Mouse (Mus musculus) forebrain, embryonic 14.5 days (tissue): ENCODE results near the gene Ifitm5. TPM values are rescaled to one million over a fixed set of nuclear protein-coding genes. Genes with fewer than 3 reads are reported as not detected.

Source experiments
- ATAC-seq: fragments of 200-750 bp; cut with Nextera tagmentation; 2 replicates; pipeline ENCODE4 v1.8.0; 2017; ENCODE audit warnings: mild to moderate bottlenecking, moderate library complexity
- DNase-seq: peaks from one replicate; pipeline ENCODE4 v3.0.0-alpha.2; 2015; ENCODE audit warnings: low spot score
- H3K27ac ChIP-seq: fragments of 300-500 bp; sonication (generic); 2 replicates; pipeline ENCODE4 v1.5.1; 2014; ENCODE audit warnings: low read depth, mild to moderate bottlenecking, control low read depth, low read length, moderate library complexity
- H3K27me3 ChIP-seq: fragments of 300-500 bp; sonication (generic); replicated peaks from 2 replicates; pipeline ENCODE4 v1.6.1; 2014; ENCODE audit warnings: low read length, control low read depth, mixed read lengths; ENCODE audit not compliant: control insufficient read depth, insufficient read depth
- H3K36me3 ChIP-seq: fragments of 300-500 bp; sonication (generic); 2 replicates; pipeline ENCODE4 v1.6.1; 2014; ENCODE audit warnings: low read length, control low read depth; ENCODE audit not compliant: control insufficient read depth, insufficient read depth
- H3K4me1 ChIP-seq: fragments of 300-500 bp; sonication (generic); 2 replicates; pipeline ENCODE4 v1.6.1; 2014; ENCODE audit warnings: antibody characterized with exemption, low read length, control low read depth; ENCODE audit not compliant: control insufficient read depth, insufficient read depth
- H3K4me2 ChIP-seq: fragments of 300-500 bp; sonication (generic); 2 replicates; pipeline ENCODE4 v1.6.1; 2014; ENCODE audit warnings: mild to moderate bottlenecking, control low read depth, low read length
- H3K4me3 ChIP-seq: fragments of 300-500 bp; sonication (generic); 2 replicates; pipeline ENCODE4 v1.5.1; 2014; ENCODE audit warnings: low read depth, low read length, control low read depth
- H3K9ac ChIP-seq: fragments of 300-500 bp; sonication (generic); 2 replicates; pipeline ENCODE4 v1.6.1; 2014; ENCODE audit warnings: mild to moderate bottlenecking, low read length, control low read depth, moderate library complexity
- H3K9me3 ChIP-seq: fragments of 300-500 bp; sonication (generic); replicated peaks from 2 replicates; pipeline ENCODE4 v1.6.1; 2016; ENCODE audit warnings: low read length, control low read depth, mixed read lengths; ENCODE audit not compliant: control insufficient read depth
- WGBS: fragments of 180-500 bp; shearing (Covaris S2); extraction: QIAGEN DNeasy Blood & Tissue Kit; methylation state at CpG from one replicate; pipeline ENCODE4 v1.1.7; 2014; 5-methylcytosine and 5-hydroxymethylcytosine counted together
- polyA plus RNA-seq: library from polyadenylated mRNA; unstranded; fragments of >200 nt; fragmentation: Nextera tagmentation; extraction: Ambion mirVana; gene quantifications from 2 replicates; pipeline ENCODE4 v1.2.1, GENCODE M21; 2014

The Ifitm5 gene
- polyA plus RNA-seq, 1 experiment from 2014 or later = not detected

- H3K27me3 ChIP-seq = no peaks in the 10 kb centered on the region
- H3K9me3 ChIP-seq = no peaks in the 10 kb centered on the region
- WGBS = 81% methylated on average over 7 of the region's 7 CpGs
- DNase-seq (no peak), ATAC-seq (no peak)
- H3K4me1 ChIP-seq = no peaks in the 10 kb centered on the region
- no peak overlapping the region for H3K4me3 ChIP-seq
- H3K36me3 ChIP-seq = no peaks in the 10 kb centered on the region
- no peak overlapping the region for H3K9ac ChIP-seq
- H3K4me2 ChIP-seq = no peak overlapping the region
- H3K27ac ChIP-seq = no peak overlapping the region
These were observed 3.1 kb downstream of the Ifitm5 start for GRCm38 (mm10) chr7:140946980-140947379.

DNA sequence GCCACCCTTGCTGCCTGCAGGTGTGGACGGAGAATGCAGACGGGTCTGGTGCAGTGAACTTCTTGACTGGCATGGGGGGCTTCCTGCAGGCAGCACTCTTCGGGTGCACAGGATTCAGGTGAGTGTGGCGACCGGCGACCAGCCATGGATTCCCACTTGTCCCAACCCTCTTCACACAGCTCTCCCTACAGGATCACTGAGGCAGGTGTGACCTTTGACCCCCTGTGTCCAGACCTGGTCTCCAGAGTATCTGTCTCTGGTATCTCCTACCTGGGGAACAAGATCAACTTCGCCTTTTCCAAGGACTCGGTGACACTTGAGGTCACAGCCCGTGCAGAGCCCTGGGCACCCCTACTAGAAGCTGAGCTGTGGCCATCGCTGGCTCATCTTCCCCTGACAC lies 3.8 kb downstream of the Ifitm5 start:
- DNase-seq = no peak
- Histone ChIP-seq H3K4me1 (no peaks in the 10 kb centered on the region), H3K4me3 (no peak overlapping the region), H3K36me3 (no peaks in the 10 kb centered on the region), H3K4me2 (no peak overlapping the region), H3K9ac (no peak overlapping the region), H3K9me3 (no peaks in the 10 kb centered on the region), H3K27me3 (no peaks in the 10 kb centered on the region), H3K27ac (no peak overlapping the region)
- no peak for ATAC-seq
- WGBS = 91% methylated on average over 10 of the region's 10 CpGs

- Histone ChIP-seq H3K27me3 (no peaks in the 10 kb centered on the region), H3K4me1 (no peaks in the 10 kb centered on the region), H3K36me3 (no peaks in the 10 kb centered on the region), H3K4me2 (no peak overlapping the region), H3K9me3 (no peaks in the 10 kb centered on the region), H3K9ac (no peak overlapping the region), H3K4me3 (no peak overlapping the region), H3K27ac (no peak overlapping the region)
- ATAC-seq (no peak), DNase-seq (no peak)
- WGBS = 92% methylated on average over 5 of the region's 5 CpGs
These were observed 4.8 kb downstream of the Ifitm5 start for GRCm38 (mm10) chr7:140945247-140945646.

DNA sequence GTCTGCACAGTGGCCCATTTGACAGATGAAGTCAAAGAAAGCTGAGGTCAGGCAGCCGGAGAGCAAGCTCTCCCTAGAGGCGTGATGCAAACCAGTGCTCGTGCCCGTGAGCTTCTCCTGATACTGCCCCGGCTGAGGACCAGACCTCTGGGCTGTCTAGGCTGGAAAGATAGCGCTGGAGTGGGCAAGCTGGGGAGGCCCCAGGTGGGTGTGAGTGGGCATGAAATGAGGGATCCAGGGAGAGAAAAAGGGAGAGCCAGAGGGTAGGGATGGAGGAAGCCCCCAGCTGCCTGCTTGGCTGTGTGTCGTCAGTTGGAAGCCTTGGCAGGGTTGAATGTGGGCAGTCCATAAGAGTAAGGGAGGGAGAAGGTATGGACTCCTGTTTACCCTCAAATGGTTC lies 5.9 kb downstream of the Ifitm5 start:
- H3K4me3 ChIP-seq = no peak overlapping the region
- no peaks in the 10 kb centered on the region for H3K9me3 ChIP-seq
- no peaks in the 10 kb centered on the region for H3K36me3 ChIP-seq
- ATAC-seq (no peak), DNase-seq (no peak)
- H3K27me3 ChIP-seq = no peaks in the 10 kb centered on the region
- no peak overlapping the region for H3K27ac ChIP-seq
- WGBS = 94% methylated on average over 7 of the region's 7 CpGs
- no peak overlapping the region for H3K9ac ChIP-seq
- no peak overlapping the region for H3K4me2 ChIP-seq
- no peaks in the 10 kb centered on the region for H3K4me1 ChIP-seq

DNA sequence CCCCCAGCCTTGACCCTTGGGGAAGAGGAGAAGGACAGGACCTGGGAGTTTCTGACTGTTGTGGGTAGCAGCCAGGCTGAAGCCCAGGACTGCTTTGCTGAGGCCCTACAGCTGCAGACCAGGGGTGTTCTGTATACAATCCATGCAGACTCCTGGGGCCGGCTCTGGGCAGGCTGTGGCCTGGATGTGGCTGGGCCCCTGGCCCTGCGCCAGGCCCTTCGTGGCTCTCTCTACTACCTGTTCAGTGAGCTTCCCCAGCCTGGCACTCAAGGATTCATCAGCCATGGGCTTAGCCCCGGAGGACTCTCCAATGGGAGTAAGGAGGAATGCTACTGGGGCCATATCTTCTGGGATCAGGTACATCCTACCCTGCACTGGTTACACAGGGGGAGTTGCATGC lies 6.7 kb downstream of the Ifitm5 start:
- ATAC-seq = no peak
- WGBS = 88% methylated on average over 4 of the region's 4 CpGs

DNA sequence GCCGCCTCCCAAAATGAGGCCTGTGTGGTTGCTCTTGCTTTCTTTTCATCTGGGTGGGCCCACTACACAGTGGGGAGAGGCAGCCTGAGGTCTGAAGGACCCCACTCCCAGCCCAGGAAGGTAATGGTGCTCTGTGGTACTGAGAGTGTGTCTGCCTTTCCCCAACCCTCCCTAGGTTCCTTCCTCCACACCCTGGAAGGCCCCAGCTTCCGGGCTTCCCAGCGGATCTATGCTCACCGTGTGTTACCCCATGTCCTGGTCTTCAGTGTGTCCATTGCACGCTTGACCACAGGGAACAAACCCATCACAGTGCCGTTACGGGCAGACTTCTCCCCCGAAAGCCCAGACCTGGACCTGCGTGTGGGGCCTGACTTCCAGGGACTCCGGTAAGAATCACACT lies 7.3 kb downstream of the Ifitm5 start:
- 95% methylated on average over 10 of the region's 10 CpGs for WGBS
- no peak overlapping the region for H3K4me2 ChIP-seq
- no peaks in the 10 kb centered on the region for H3K4me1 ChIP-seq
- ATAC-seq (no peak), DNase-seq (no peak)
- H3K27ac ChIP-seq = no peak overlapping the region
- no peaks in the 10 kb centered on the region for H3K27me3 ChIP-seq
- H3K9ac ChIP-seq = no peak overlapping the region
- H3K4me3 ChIP-seq = no peak overlapping the region
- no peaks in the 10 kb centered on the region for H3K36me3 ChIP-seq
- H3K9me3 ChIP-seq = no peaks in the 10 kb centered on the region

More for the DNA sequence above, 6.7 kb downstream of the Ifitm5 start:
- no peaks in the 10 kb centered on the region for H3K4me1 ChIP-seq
- no peaks in the 10 kb centered on the region for H3K36me3 ChIP-seq
- DNase-seq = no peak
- H3K27me3 ChIP-seq = no peaks in the 10 kb centered on the region
- no peaks in the 10 kb centered on the region for H3K9me3 ChIP-seq
- no peak overlapping the region for H3K9ac ChIP-seq
- no peak overlapping the region for H3K27ac ChIP-seq
- H3K4me3 ChIP-seq = no peak overlapping the region
- H3K4me2 ChIP-seq = no peak overlapping the region

- no peaks in the 10 kb centered on the region for H3K9me3 ChIP-seq
- no peaks in the 10 kb centered on the region for H3K27me3 ChIP-seq
- 70% methylated on average over 9 of the region's 9 CpGs for WGBS
- H3K4me3 ChIP-seq = peak overlapping the region; percentile 42
- no peaks in the 10 kb centered on the region for H3K36me3 ChIP-seq
- no peak overlapping the region for H3K27ac ChIP-seq
- no peak for DNase-seq
- peak overlapping the region; percentile 69 for H3K9ac ChIP-seq
- no peaks in the 10 kb centered on the region for H3K4me1 ChIP-seq
- ATAC-seq = no peak
- H3K4me2 ChIP-seq = peak overlapping the region; percentile 50
These were observed 7.8 kb downstream of the Ifitm5 start for GRCm38 (mm10) chr7:140942341-140942740.

DNA sequence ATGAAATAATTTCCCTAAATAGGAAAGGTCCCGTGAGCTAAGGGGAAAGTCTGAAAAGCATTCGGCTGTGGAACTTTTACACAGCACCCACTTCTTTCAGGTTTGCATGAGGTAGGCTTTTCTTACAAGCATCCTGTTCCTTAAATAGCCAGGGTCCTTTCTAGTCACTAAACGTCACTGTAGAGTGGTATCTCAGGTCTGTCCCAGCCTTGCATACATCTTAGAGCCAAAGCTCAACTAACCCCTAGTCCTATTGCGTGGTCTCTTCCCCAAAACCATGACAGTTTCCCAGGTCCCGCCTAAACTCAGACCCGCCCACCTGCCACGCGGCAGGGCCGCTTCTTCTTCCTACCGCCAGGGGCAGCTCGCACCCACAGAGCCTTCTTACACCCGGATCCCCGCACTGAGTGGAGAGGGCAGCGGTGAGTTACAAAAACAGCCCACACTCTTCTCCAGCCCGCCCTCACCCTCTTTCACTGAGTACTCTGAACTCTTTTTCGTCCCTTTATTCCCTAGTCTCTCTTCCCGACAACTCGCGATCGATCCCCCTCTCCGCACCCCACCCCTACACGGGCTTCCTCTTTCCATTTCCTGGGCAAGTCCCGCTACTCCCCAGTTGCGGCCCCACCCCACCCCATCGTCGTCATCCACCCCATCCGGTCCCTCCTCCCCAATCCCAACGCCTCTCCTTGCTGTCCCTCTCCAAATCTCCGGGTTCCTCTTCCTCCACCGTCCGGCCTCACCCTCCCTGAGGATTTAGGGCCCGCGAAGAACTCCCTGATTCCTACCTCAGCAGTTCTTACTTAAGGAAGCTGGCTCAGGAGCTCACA lies 8.7 kb downstream of the Ifitm5 start, which contains the start of gene Pgghg:
TSS of gene Pgghg (plus strand) at position 170 of the 830 bp plus-strand sequence.
- Histone ChIP-seq H3K4me3 (peak within 1 kb of the TSS; percentile 42), H3K36me3 (no peaks in the 10 kb centered on the region), H3K27ac (no peak within 1 kb of the TSS), H3K9me3 (no peaks in the 10 kb centered on the region), H3K9ac (peak within 1 kb of the TSS; percentile 69), H3K4me2 (peak within 1 kb of the TSS; percentile 50), H3K27me3 (no peaks in the 10 kb centered on the region), H3K4me1 (no peaks in the 10 kb centered on the region)
- ATAC-seq (peak; percentile 95), DNase-seq (peak; percentile 85)
- whole genome bisulfite sequencing = 5% methylated on average over 33 of the region's 33 CpGs

- no peak overlapping the region for H3K4me3 ChIP-seq
- H3K9ac ChIP-seq = no peak overlapping the region
- H3K9me3 ChIP-seq = no peaks in the 10 kb centered on the region
- no peaks in the 10 kb centered on the region for H3K27me3 ChIP-seq
- no peaks in the 10 kb centered on the region for H3K36me3 ChIP-seq
- no peak overlapping the region for H3K27ac ChIP-seq
- ATAC-seq = no peak
- H3K4me1 ChIP-seq = no peaks in the 10 kb centered on the region
- H3K4me2 ChIP-seq = no peak overlapping the region
- WGBS = 9% methylated on average over 8 of the region's 8 CpGs
- DNase-seq = peak; percentile 10
These were observed 10.4 kb downstream of the Ifitm5 start for GRCm38 (mm10) chr7:140939669-140940171.
